Mouse (Mus musculus) frontal cortex, postnatal 14 days (tissue): ENCODE measurements around the gene Gm1553.

Source experiments
- DNase-seq, 2 experiments: peaks; one replicate each; pipeline ENCODE4 v3.0.0; 2022; ENCODE audit warnings: low spot score in 2 of 2

Gm1553 gene

DNA sequence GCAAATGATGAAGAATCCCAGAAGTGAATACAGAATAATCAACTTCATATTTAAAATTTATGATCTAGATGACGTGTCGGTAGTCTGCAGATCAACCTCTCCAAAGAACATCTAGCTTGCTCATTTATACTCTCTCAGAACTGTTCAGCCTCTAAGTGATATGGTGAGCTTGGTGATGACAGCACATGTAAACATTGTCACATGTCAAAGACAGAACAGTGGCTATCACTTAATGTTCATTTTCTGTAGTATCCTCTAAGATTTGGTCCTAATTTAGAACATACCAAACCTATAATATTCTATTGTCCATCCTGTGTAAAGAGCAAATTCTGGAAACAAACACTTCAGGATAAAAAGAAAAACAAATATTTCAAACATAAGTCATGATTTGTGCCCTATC is at the start of gene Gm1553:
Gene Gm1553 (minus strand): TSS at position 101 of the 400 bp plus-strand sequence.
- DNase-seq: no peak
